In the genomic region with DNA sequence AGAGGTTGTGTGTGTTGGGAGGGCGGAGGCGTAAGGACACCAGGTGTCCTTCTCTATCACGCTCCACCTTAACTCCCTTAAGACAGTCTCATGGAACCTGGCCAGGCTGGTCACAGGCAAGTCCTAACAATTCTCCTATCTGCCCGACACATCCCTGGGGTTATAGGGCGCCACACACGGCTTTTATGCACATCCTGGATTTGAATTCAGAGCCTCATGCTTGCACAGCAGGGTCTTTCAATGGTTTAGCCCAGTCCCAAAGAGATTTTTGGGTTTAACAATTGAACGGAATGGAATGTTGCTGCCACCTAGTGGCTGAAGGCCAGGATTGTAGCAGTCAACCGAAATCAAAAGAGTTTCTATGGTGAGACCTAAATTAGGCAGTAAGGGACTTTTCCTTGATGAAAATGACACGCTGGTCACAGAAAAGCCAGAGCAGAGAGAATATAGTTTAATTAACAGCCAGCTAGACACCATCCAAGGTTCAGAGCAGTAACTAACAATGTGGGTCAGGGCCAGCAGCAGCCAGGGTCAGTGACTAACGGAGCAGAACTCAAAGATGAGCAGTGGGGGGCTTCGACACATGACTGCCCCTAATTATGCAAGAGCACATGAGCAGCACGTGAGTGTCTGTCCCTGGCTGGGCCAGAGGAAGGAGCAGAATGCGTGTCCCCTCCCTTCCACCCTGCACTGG, we compare ENCODE assay signal across 8 mouse cellular contexts. TPM values are rescaled to one million over a fixed set of nuclear protein-coding genes. Genes with fewer than 3 reads are reported as not detected.
DNase-seq lines count a peak whose midpoint lies in the region; ATAC-seq lines count a peak whose summit lies in the region.

No protein-coding gene starts in this region.

- H3K4me3 ChIP-seq in hindbrain, embryonic 14.5 days (replicated peaks; ENCODE audit: low read length) = no peak overlapping the region

- H3K4me1 ChIP-seq in hindbrain, embryonic 14.5 days (replicated peaks; ENCODE audit: control insufficient read depth, insufficient read depth, low read length) = no peaks in the 10 kb centered on the region

- peak; percentile 55 for DNase-seq in ovary, postnatal 14 days (ENCODE audit: low spot score)
- DNase-seq in ovary, postnatal 10 days (ENCODE audit: low spot score) = no peak
- peak; percentile 81 to 89 for DNase-seq in cerebellum, postnatal 10 days
- peak; percentile 33 to 71 for DNase-seq in frontal cortex, postnatal 14 days (ENCODE audit: low spot score in 2 of 2)
- DNase-seq in hindbrain, embryonic 14.5 days (ENCODE audit: low spot score) = peak; percentile 91
- peak; percentile 53 to 70 for DNase-seq in layer of hippocampus, postnatal 25 days (ENCODE audit: extremely low spot score in 1 of 2, low spot score in 1 of 2)
- DNase-seq in right cerebral cortex, postnatal 25 days = peak; percentile 55

- H3K4me2 ChIP-seq in hindbrain, embryonic 14.5 days (replicated peaks) = peak overlapping the region; percentile 44

- H3K27ac ChIP-seq in hindbrain, embryonic 14.5 days = no peak overlapping the region

- no peaks in the 10 kb centered on the region for H3K9me3 ChIP-seq in hindbrain, embryonic 14.5 days (ENCODE audit: control insufficient read depth, low read length)

- no peaks in the 10 kb centered on the region for H3K36me3 ChIP-seq in hindbrain, embryonic 14.5 days (replicated peaks; ENCODE audit: control insufficient read depth, insufficient read depth)

- H3K27me3 ChIP-seq in hindbrain, embryonic 14.5 days (ENCODE audit: control insufficient read depth, insufficient read depth, low read length) = no peaks in the 10 kb centered on the region

- ATAC-seq in hindbrain, embryonic 14.5 days (ENCODE audit: low FRiP score) = peak; percentile 73
- ATAC-seq in megakaryocyte, adult 5-6 weeks (ENCODE audit: poor library complexity, severe bottlenecking) = peak; percentile 81

- WGBS in hindbrain, embryonic 14.5 days = 7% methylated on average over 13 of the region's 13 CpGs

- H3K9ac ChIP-seq in hindbrain, embryonic 14.5 days = no peak overlapping the region

RNA-seq across cellular contexts. Expression of a gene that starts 13.9 kb away (rescaled TPM):
- 2.6 and 2.9 TPM in 2 replicates for polyA plus RNA-seq in hindbrain, embryonic 14.5 days (2014; fragmentation: Nextera tagmentation; extraction: Ambion mirVana)
- total RNA-seq in layer of hippocampus, postnatal 25 days (2021) = 10 to 100 TPM in 1 of 2 experiments, 1 to 10 TPM in 1; 9.9 to 11.6 TPM
- 50.7 and 58.2 TPM in 2 replicates for total RNA-seq in megakaryocyte, adult 5-6 weeks (2015)
- 118 and 119 TPM in 2 replicates for total RNA-seq in megakaryocyte, adult 5-6 weeks (2017)

RNA-seq across cellular contexts. Expression of a gene that starts 38.3 kb away (rescaled TPM):
- 13.0 and 13.3 TPM in 2 replicates for polyA plus RNA-seq in hindbrain, embryonic 14.5 days (2014; fragmentation: Nextera tagmentation; extraction: Ambion mirVana)
- 10 to 100 TPM; 21.6 to 22.3 TPM for total RNA-seq in layer of hippocampus, postnatal 25 days (2021)
- 22.1 and 25.0 TPM in 2 replicates for total RNA-seq in megakaryocyte, adult 5-6 weeks (2015)
- total RNA-seq in megakaryocyte, adult 5-6 weeks (2017) = 32.5 and 38.4 TPM in 2 replicates

Comparison
In these comparisons a context has a peak if more than half of its experiments do, and no peak if none do; other contexts are left out.
1. RNA of a gene that starts 13.9 kb away (total RNA-seq): 50.7 to 119 TPM in megakaryocyte, adult 5-6 weeks; 9.9 to 11.6 TPM in layer of hippocampus, postnatal 25 days; every median in the first group is over 4 times any median in the second.